22 mouse cellular contexts compared by ENCODE assay signal in the genomic region with DNA sequence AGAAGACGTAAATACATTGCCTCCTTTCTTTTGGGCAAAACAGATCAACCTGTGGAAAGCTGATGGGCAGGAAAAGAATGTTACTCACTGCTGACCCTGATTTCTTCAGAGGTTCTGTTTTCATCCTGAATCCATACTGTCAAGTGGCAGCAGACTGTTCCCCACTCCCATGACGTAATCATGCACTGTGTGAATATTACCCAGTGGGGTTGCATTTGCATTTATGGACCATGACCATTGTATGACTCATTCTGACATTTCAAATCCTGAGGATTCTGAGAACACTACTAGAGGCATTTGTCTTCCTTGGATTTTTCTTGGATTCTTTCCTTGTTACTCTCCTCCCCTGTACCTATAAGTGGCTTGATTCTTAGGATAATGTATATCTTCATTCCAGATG. TPM values are rescaled to one million over a fixed set of nuclear protein-coding genes. Genes with fewer than 3 reads are reported as not detected.
DNase-seq lines count a peak whose midpoint lies in the region; ATAC-seq and TF ChIP-seq lines count a peak whose summit lies in the region.
"Had no signal": no experiment of that assay in that cellular context is flagged by ENCODE, and none has a peak within 500 bp of the region (broad histone marks: within the 10 kb centered on the region; RNA-seq: fewer than 3 reads in every experiment).

No protein-coding gene starts in this region.

- H3K36me3 ChIP-seq in heart, embryonic 10.5 days, result peaks cover 85% of the 10 kb centered on the region
- H3K36me3 ChIP-seq in heart, adult 2 months (ENCODE audit: control insufficient read depth, insufficient read depth, low read length), result peaks cover 4% of the 10 kb centered on the region
- H3K36me3 ChIP-seq in C2C12 (ENCODE audit: control insufficient read depth, insufficient read depth), result peaks cover 79% of the 10 kb centered on the region

- no peak for DNase-seq in frontal cortex, postnatal 10 days (ENCODE audit: low spot score in 2 of 2)
- peak; percentile 9 for DNase-seq in heart, embryonic 10.5 days (ENCODE audit: low spot score)
- DNase-seq in heart, adult 2 months, result no peak
- DNase-seq in brain, adult 2 months (ENCODE audit: low read depth, low spot score), result peak; percentile 40
- DNase-seq in lung, postnatal 10 days, result no peak
- DNase-seq in thymus, postnatal 0 days (ENCODE audit: low spot score), result no peak
- DNase-seq: adrenal gland, adult 8-10 months; adrenal gland, postnatal 25 days; B cell, adult 2 months; cerebellum, adult 11-12 months; cerebellum, adult 9-10 months; cerebellum, postnatal 10 days; cerebellum, postnatal 25 days; forebrain, postnatal 0 days had no signal

- H3K27ac ChIP-seq in heart, embryonic 10.5 days, result no peak overlapping the region
- H3K27ac ChIP-seq in heart, adult 2 months, result no peak overlapping the region
- H3K27ac ChIP-seq: embryonic facial prominence, embryonic 10.5 days; embryonic facial prominence, embryonic 12.5 days; forebrain, embryonic 13.5 days; forebrain, embryonic 15.5 days had no signal

- no peak for TF ChIP-seq POLR2A in heart, adult 2 months (IDR thresholded peaks at IDR 0.05; ENCODE audit: insufficient read depth, low read depth, low read length)

- no peaks in the 10 kb centered on the region for H3K9me3 ChIP-seq in heart, embryonic 10.5 days
- H3K9me3 ChIP-seq: embryonic facial prominence, embryonic 10.5 days; embryonic facial prominence, embryonic 12.5 days; forebrain, embryonic 13.5 days; forebrain, embryonic 15.5 days had no signal

- no peak overlapping the region for H3ac ChIP-seq in C2C12 (ENCODE audit: control insufficient read depth, insufficient read length, low read depth)

- 90% methylated on average over 2 of the region's 2 CpGs for WGBS in heart, embryonic 10.5 days
- 94% methylated on average over 2 of the region's 2 CpGs for WGBS in heart, adult 2 months

- H3K27me3 ChIP-seq in heart, embryonic 10.5 days (ENCODE audit: insufficient read depth, poor library complexity, severe bottlenecking), result no peaks in the 10 kb centered on the region
- H3K27me3 ChIP-seq in heart, adult 2 months (ENCODE audit: control insufficient read depth, insufficient read depth, low read length), result no peaks in the 10 kb centered on the region
- H3K27me3 ChIP-seq in C2C12 (ENCODE audit: control insufficient read depth, insufficient read depth, insufficient read length), result no peaks in the 10 kb centered on the region
- H3K27me3 ChIP-seq: embryonic facial prominence, embryonic 12.5 days; forebrain, embryonic 13.5 days; forebrain, embryonic 15.5 days; Patski had no signal

- H3K79me2 ChIP-seq in heart, adult 2 months (replicated peaks; ENCODE audit: control insufficient read depth, insufficient read depth, low read length), result peaks cover 3% of the 10 kb centered on the region; the same call in 1 of the 2 replicates
- peaks cover 63% of the 10 kb centered on the region for H3K79me2 ChIP-seq in C2C12 (ENCODE audit: control insufficient read depth, insufficient read depth)

- TF ChIP-seq CTCF in heart, adult 2 months (IDR thresholded peaks at IDR 0.05), result no peak
- no peak for TF ChIP-seq CTCF in C2C12 (IDR thresholded peaks at IDR 0.05; ENCODE audit: control insufficient read depth, insufficient read depth, insufficient read length)

- H3K79me3 ChIP-seq in C2C12 (ENCODE audit: low read depth), result peaks cover 24% of the 10 kb centered on the region

- no peak overlapping the region for H3K9ac ChIP-seq in heart, adult 2 months (ENCODE audit: low read depth, low read length)
- H3K9ac ChIP-seq: embryonic facial prominence, embryonic 12.5 days; forebrain, embryonic 13.5 days; forebrain, embryonic 15.5 days; forebrain, postnatal 0 days had no signal

- ATAC-seq in frontal cortex, adult (ENCODE audit: low TSS enrichment), result peak; percentile 41; the same call in 1 of the 2 replicates
- ATAC-seq: activated CD4-positive, CD25-positive, alpha-beta regulatory T cell, adult 4 months; forebrain, embryonic 13.5 days; forebrain, embryonic 15.5 days; forebrain, postnatal 0 days; Patski had no signal

- intact Hi-C loops in heart, adult 2 months (cut with DNase I), result no loop called here

- no peaks in the 10 kb centered on the region for H3K4me1 ChIP-seq in heart, embryonic 10.5 days
- no peaks in the 10 kb centered on the region for H3K4me1 ChIP-seq in heart, adult 2 months (ENCODE audit: control insufficient read depth, insufficient read depth, low read length)
- H3K4me1 ChIP-seq: embryonic facial prominence, embryonic 10.5 days; embryonic facial prominence, embryonic 12.5 days; forebrain, embryonic 13.5 days; forebrain, embryonic 15.5 days had no signal

- no peak overlapping the region for H3K4me3 ChIP-seq in heart, embryonic 10.5 days
- no peak overlapping the region for H3K4me3 ChIP-seq in heart, adult 2 months
- H3K4me3 ChIP-seq in C2C12 (ENCODE audit: insufficient read depth, poor library complexity, severe bottlenecking), result no peak overlapping the region
- H3K4me3 ChIP-seq: embryonic facial prominence, embryonic 10.5 days; embryonic facial prominence, embryonic 12.5 days; forebrain, embryonic 13.5 days; forebrain, embryonic 15.5 days had no signal

- no peak for TF ChIP-seq EP300 in heart, adult 2 months (IDR thresholded peaks at IDR 0.05; ENCODE audit: insufficient read depth, low read depth, low read length)

TF ChIP-seq in C2C12, 6 proteins besides CTCF, POLR2A, EP300 and RAD21:
- no peak for TF ChIP-seq USF1 (IDR thresholded peaks at IDR 0.05; ENCODE audit: low read depth)
- peak; percentile 59 for TF ChIP-seq CEBPB (IDR thresholded peaks at IDR 0.05; ENCODE audit: low read depth)
- no peak for TF ChIP-seq FOSL1 (IDR thresholded peaks at IDR 0.05; ENCODE audit: insufficient read depth, low read length, poor library complexity, severe bottlenecking)
- no peak for TF ChIP-seq MYOD1 (IDR thresholded peaks at IDR 0.05; ENCODE audit: control insufficient read depth, insufficient read length, low read depth)

RNA-seq across cellular contexts. Expression of gene Crk, which starts 24.7 kb away (rescaled TPM):
- 110 and 113 TPM in 2 replicates for polyA plus RNA-seq in heart, embryonic 10.5 days (2016; fragmentation: Nextera tagmentation; extraction: Ambion mirVana)
- 10 to 100 TPM; 82.9 to 90.3 TPM for total RNA-seq in heart, adult 2 months (2021)
- 27.6 and 64.4 TPM in 2 replicates for polyA plus RNA-seq in heart, adult 2 months (2012; rRNA removed)
- 39.3 TPM for polyA plus RNA-seq in C2C12 (2012; fragmentation: generic; extraction: Trizol)
- polyA plus RNA-seq in thymus, postnatal 0 days (2015; fragmentation: Nextera tagmentation; extraction: Ambion mirVana), result 58.0 and 64.6 TPM in 2 replicates

RNA-seq across cellular contexts. Expression of gene Ywhae, which starts 28.9 kb away (rescaled TPM):
- polyA plus RNA-seq in heart, embryonic 10.5 days (2016; fragmentation: Nextera tagmentation; extraction: Ambion mirVana), result 870 and 941 TPM in 2 replicates
- 100 to 1,000 TPM; 503 to 554 TPM for total RNA-seq in heart, adult 2 months (2021)
- polyA plus RNA-seq in heart, adult 2 months (2012; rRNA removed), result 206 and 352 TPM in 2 replicates
- 528 TPM for polyA plus RNA-seq in C2C12 (2012; fragmentation: generic; extraction: Trizol)
- 669 and 689 TPM in 2 replicates for polyA plus RNA-seq in thymus, postnatal 0 days (2015; fragmentation: Nextera tagmentation; extraction: Ambion mirVana)

RNA-seq across cellular contexts. Expression of gene Myo1c, which starts 53.4 kb away (rescaled TPM):
- polyA plus RNA-seq in heart, embryonic 10.5 days (2016; fragmentation: Nextera tagmentation; extraction: Ambion mirVana), result 55.3 and 75.2 TPM in 2 replicates
- 100 to 1,000 TPM in 1 of 2 experiments, 10 to 100 TPM in 1; 96.9 to 105 TPM for total RNA-seq in heart, adult 2 months (2021)
- polyA plus RNA-seq in heart, adult 2 months (2012; rRNA removed), result 68.7 and 94.7 TPM in 2 replicates
- 166 TPM for polyA plus RNA-seq in C2C12 (2012; fragmentation: generic; extraction: Trizol)
- polyA plus RNA-seq in thymus, postnatal 0 days (2015; fragmentation: Nextera tagmentation; extraction: Ambion mirVana), result 16.1 and 19.0 TPM in 2 replicates

Comparison
In these comparisons a context has a peak if more than half of its experiments do, and no peak if none do; other contexts are left out.
1. DNase-seq: peak in heart, embryonic 10.5 days (single experiment) and brain, adult 2 months (single experiment); none in frontal cortex, postnatal 10 days (0 of 2), heart, adult 2 months (0 of 2), lung, postnatal 10 days (single experiment) and thymus, postnatal 0 days (single experiment).